In genomic region chr11:119152321-119152831, GRCm38 (mm10) we compare ENCODE assay signal across 18 mouse cellular contexts.
DNase-seq lines count a peak whose midpoint lies in the region; ATAC-seq and TF ChIP-seq lines count a peak whose summit lies in the region.
"Had no signal": no experiment of that assay in that cellular context is flagged by ENCODE, and none has a peak within 500 bp of the region (broad histone marks: within the 10 kb centered on the region; RNA-seq: fewer than 3 reads in every experiment).

No protein-coding gene starts in this region.

- no peak for ATAC-seq in heart, embryonic 13.5 days (ENCODE audit: extremely low read depth, insufficient number of reproducible peaks, low FRiP score, low TSS enrichment)
- ATAC-seq in midbrain, embryonic 15.5 days (replicated peaks) = no peak
- no peak for ATAC-seq in activated CD4-positive, CD25-positive, alpha-beta regulatory T cell, adult 4 months
- ATAC-seq: forebrain, embryonic 15.5 days had no signal

- WGBS in heart, embryonic 13.5 days = 20% methylated on average over 14 of the region's 14 CpGs
- 86% methylated on average over 14 of the region's 14 CpGs for WGBS in midbrain, embryonic 10.5 days
- 67% methylated on average over 14 of the region's 14 CpGs for WGBS in midbrain, embryonic 15.5 days
- WGBS in olfactory bulb, adult 2 months = 42% methylated on average over 14 of the region's 14 CpGs

- peak overlapping the region; percentile 73 for H3K27ac ChIP-seq in heart, embryonic 13.5 days (replicated peaks)
- H3K27ac ChIP-seq in midbrain, embryonic 10.5 days (replicated peaks) = 0 out of 2 replicates have a peak overlapping the region, but pooled peaks have one; percentile 6
- H3K27ac ChIP-seq in midbrain, embryonic 15.5 days = no peak overlapping the region
- 0 out of 2 replicates have a peak overlapping the region, but pooled peaks have one; percentile 3 for H3K27ac ChIP-seq in olfactory bulb, adult 2 months (ENCODE audit: insufficient read depth, low read depth, low read length)
- no peak overlapping the region for H3K27ac ChIP-seq in layer of hippocampus, adult 2 months
- H3K27ac ChIP-seq: embryonic facial prominence, embryonic 13.5 days; forebrain, embryonic 15.5 days had no signal

- H3K27me3 ChIP-seq in heart, embryonic 13.5 days (replicated peaks) = peaks cover 23% of the 10 kb centered on the region
- H3K27me3 ChIP-seq in midbrain, embryonic 10.5 days (ENCODE audit: low read depth, poor library complexity, severe bottlenecking) = peaks cover 27% of the 10 kb centered on the region
- H3K27me3 ChIP-seq in midbrain, embryonic 15.5 days (replicated peaks) = no peaks in the 10 kb centered on the region
- H3K27me3 ChIP-seq: forebrain, embryonic 15.5 days had no signal

- no peaks in the 10 kb centered on the region for H3K9me3 ChIP-seq in heart, embryonic 13.5 days
- H3K9me3 ChIP-seq in midbrain, embryonic 10.5 days (replicated peaks) = no peaks in the 10 kb centered on the region
- no peaks in the 10 kb centered on the region for H3K9me3 ChIP-seq in midbrain, embryonic 15.5 days
- H3K9me3 ChIP-seq: embryonic facial prominence, embryonic 13.5 days; forebrain, embryonic 15.5 days; megakaryocyte, embryonic 14.5 days had no signal

- no peak overlapping the region for H3K4me2 ChIP-seq in heart, embryonic 13.5 days
- no peak overlapping the region for H3K4me2 ChIP-seq in midbrain, embryonic 15.5 days
- H3K4me2 ChIP-seq: embryonic facial prominence, embryonic 13.5 days; forebrain, embryonic 15.5 days; lung, embryonic 14.5 days had no signal

- DNase-seq in heart, adult 9 months (ENCODE audit: low spot score in 2 of 2) = no peak
- DNase-seq in midbrain, embryonic 10.5 days (ENCODE audit: low spot score) = no peak
- DNase-seq in adrenal gland, postnatal 25 days = peak; percentile 63
- DNase-seq in layer of hippocampus, adult 2 months (ENCODE audit: low spot score in 2 of 2) = no peak
- DNase-seq: cerebellum, postnatal 14 days; kidney, adult 8-10 months; layer of hippocampus, postnatal 36 days; lung, embryonic 14.5 days; retina, postnatal 1 day; spleen, adult 18-20 months; thymus, adult 2 months had no signal

- no peak overlapping the region for H3K4me3 ChIP-seq in heart, embryonic 13.5 days
- H3K4me3 ChIP-seq in midbrain, embryonic 10.5 days = no peak overlapping the region
- H3K4me3 ChIP-seq in midbrain, embryonic 15.5 days = no peak overlapping the region
- H3K4me3 ChIP-seq in olfactory bulb, adult 2 months (ENCODE audit: insufficient read depth, low read depth, low read length) = no peak overlapping the region
- H3K4me3 ChIP-seq in layer of hippocampus, adult 2 months = no peak overlapping the region
- H3K4me3 ChIP-seq: embryonic facial prominence, embryonic 13.5 days; forebrain, embryonic 15.5 days; megakaryocyte, embryonic 14.5 days had no signal

- peak overlapping the region; percentile 41; the same call in 1 of the 2 replicates for H3K9ac ChIP-seq in heart, embryonic 13.5 days
- no peak overlapping the region for H3K9ac ChIP-seq in midbrain, embryonic 15.5 days
- H3K9ac ChIP-seq: embryonic facial prominence, embryonic 13.5 days; forebrain, embryonic 15.5 days; lung, embryonic 14.5 days had no signal

- H3K36me3 ChIP-seq in heart, embryonic 13.5 days = peaks cover 67% of the 10 kb centered on the region
- H3K36me3 ChIP-seq in midbrain, embryonic 10.5 days = peaks cover 84% of the 10 kb centered on the region
- H3K36me3 ChIP-seq in midbrain, embryonic 15.5 days (replicated peaks) = 0 out of 2 replicates have a peak, but pooled peaks cover 14% of the 10 kb centered on the region

- TF ChIP-seq CTCF in olfactory bulb, adult 2 months (IDR thresholded peaks at IDR 0.05; ENCODE audit: insufficient read depth, low read depth, low read length) = no peak
- no peak for TF ChIP-seq CTCF in layer of hippocampus, adult 2 months (conservative IDR thresholded peaks at IDR 0.05)

- no peak for TF ChIP-seq POLR2A in olfactory bulb, adult 2 months (IDR thresholded peaks at IDR 0.05; ENCODE audit: insufficient read depth, low read depth, low read length)

- H3K4me1 ChIP-seq in heart, embryonic 13.5 days = peaks cover 27% of the 10 kb centered on the region
- peaks cover 39% of the 10 kb centered on the region for H3K4me1 ChIP-seq in midbrain, embryonic 10.5 days
- H3K4me1 ChIP-seq in midbrain, embryonic 15.5 days = peaks cover 20% of the 10 kb centered on the region
- peaks cover 36% of the 10 kb centered on the region for H3K4me1 ChIP-seq in olfactory bulb, adult 2 months (ENCODE audit: control insufficient read depth, insufficient read depth, low read length)
- H3K4me1 ChIP-seq: megakaryocyte, embryonic 14.5 days had no signal

Comparison
In these comparisons a context has a peak if more than half of its experiments do, and no peak if none do; other contexts are left out.
1. H3K27ac ChIP-seq: peak in heart, embryonic 13.5 days (single experiment), midbrain, embryonic 10.5 days (single experiment) and olfactory bulb, adult 2 months (single experiment); none in midbrain, embryonic 15.5 days (single experiment) and layer of hippocampus, adult 2 months (single experiment).